Mouse (Mus musculus) c-Kit-positive CD71-positive TER-119-negative erythroid progenitor cells, embryonic 14.5 days (primary cell): Measurements from ENCODE around the gene St5.

Source experiments
- DNase-seq: peaks from one replicate; pipeline ENCODE4 v3.0.0-alpha.2; 2013; ENCODE audit warnings: low read depth

The St5 gene

DNA sequence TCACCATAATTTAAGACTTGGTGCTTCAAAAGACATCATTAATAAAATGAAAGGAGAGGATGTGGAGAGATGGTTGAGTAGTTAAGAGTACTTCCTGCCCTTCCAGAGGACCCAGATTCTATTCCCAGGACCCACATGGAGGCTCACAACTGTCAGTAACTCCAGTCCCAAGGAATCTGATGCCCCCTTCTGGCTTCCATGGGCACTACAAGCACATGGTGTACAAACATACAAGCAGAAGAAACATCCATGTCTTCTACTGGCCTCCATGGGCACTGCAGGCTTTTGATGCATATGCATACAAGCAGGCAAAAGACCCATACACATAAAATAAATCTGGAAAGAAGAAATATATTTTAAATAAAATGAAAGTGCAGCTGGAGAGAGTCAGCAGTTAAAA is 3.2 kb downstream of the St5 start:
- DNase-seq, result no peak

GRCm38 (mm10) chr7:109695339-109695726 is 8.1 kb downstream of the St5 start:
- DNase-seq, result no peak

DNA sequence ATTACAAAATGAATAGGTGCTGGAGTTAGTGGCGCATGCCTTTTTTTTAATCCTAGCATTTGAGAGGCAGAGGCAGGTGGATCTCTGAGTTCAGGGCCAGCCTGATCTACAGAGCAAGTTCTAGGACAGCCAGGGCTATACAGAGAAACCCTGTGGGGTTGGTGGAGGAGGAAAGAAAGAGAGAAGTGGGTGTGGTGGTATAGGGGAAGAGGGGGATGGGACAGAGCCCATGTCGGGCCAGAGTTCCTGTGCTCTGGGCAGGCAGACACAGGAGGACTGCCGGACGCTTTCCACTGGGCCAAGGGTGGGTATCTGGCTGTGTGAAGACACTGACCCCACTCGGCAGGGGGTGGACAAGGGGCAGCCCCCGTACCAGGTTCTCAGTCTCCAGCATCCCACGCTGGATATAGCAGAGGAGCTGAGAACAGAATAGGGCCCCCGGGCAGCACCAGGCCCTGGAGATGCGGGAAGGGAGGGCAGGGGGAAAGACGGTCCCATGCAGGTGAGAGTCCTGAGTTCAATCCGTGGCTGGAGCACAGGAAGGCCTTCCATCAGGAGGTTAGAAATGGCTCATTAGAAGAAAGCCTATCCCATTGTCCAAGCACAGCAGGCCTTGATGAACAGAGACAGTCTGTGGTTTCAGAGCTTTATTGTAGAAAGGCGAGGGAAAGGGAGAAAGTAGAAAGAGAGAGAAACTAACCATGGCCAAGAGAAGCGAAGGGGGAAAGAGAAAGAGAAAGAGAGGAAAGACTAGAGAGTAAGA is 8.6 kb downstream of the St5 start:
- DNase-seq, result no peak

DNA sequence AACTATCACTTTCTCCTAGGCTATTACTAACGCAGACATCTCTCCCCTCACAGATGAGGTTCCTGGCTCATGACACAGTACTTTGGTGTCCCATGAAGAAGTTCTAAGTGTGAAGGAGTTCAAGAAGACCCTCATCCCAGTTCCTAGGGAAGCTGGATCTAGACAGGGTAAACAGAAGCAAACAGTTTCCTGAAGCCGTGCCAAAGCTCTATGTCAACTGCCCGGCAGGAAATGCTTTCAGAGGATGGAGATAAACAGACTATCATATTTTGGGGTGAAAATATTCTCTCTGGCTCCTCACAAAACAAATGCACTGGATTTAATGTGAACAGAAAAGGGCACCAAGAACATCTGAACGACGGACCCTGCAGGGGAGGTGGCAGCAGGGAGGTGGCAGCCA is 12.4 kb downstream of the St5 start:
- DNase-seq, result no peak

- no peak for DNase-seq
Measured at GRCm38 (mm10) chr7:109690101-109690500, 13.3 kb downstream of the St5 start.

- DNase-seq, result no peak
Measured at GRCm38 (mm10) chr7:109686585-109687128, 16.7 kb downstream of the St5 start.

- no peak for DNase-seq
Measured at GRCm38 (mm10) chr7:109680879-109681278, 22.5 kb downstream of the St5 start.

GRCm38 (mm10) chr7:109680284-109680683 is 23.1 kb downstream of the St5 start:
- no peak for DNase-seq

GRCm38 (mm10) chr7:109674944-109675628 is 28.3 kb downstream of the St5 start:
- DNase-seq, result no peak

GRCm38 (mm10) chr7:109671581-109672471 is 31.6 kb downstream of the St5 start:
- no peak for DNase-seq

DNA sequence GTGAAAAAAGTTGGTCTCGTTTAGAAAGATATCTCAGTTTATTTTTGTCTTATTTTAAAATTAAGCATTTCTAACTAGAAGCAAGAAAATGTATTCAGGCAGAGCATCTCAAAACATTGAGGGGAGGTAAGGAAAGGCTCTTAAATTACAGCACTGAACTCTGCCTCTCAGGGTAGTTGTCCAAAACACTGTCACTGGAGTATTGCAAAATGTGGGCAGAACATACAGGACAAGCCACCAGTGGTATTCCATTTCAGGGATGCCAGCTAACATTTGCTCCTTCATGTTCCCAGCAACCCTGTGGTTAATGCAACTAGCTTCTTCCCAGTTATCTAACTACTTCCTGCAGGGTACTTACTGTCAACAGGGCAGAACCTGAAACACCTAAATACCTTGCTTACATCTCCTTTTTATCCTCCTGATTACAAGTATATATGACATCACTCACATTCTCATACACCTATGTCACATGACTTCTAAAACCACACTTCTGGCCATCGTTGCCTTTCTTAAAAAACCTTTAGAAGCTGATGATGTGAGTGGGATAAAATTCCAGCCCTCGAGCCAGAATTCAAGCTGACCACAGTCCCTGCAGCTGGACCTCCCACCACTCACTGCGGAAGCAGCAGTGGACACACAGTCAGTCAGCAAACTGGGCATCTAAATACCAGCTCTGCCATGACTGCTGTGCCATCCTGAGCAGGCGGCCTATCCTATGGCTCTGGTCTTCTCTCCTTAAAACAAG is 33.8 kb downstream of the St5 start:
- no peak for DNase-seq

- no peak for DNase-seq
Measured at GRCm38 (mm10) chr7:109666664-109667063, 36.7 kb downstream of the St5 start.

- DNase-seq, result no peak
Measured at GRCm38 (mm10) chr7:109662626-109663025, 40.8 kb downstream of the St5 start.

GRCm38 (mm10) chr7:109659278-109659677 is 44.1 kb downstream of the St5 start:
- DNase-seq, result no peak

DNA sequence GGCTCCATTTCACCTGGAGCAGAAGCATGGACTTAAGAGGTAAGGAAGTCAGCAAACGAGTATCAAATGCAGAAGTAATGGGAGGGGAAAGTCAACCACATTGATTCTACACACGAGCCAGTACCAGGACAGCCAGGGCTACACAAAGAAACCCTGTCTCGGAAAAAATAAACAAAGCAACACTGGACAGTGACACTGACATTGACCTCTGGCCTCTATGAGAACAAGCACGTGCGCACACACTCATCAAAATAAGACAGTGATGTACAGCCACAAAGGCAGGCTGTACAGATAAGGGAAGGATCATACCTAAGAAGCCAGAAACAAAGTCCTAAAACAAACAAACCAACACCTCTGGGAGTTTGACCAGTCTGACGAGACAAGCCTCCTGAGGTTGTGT is 45.5 kb downstream of the St5 start:
- no peak for DNase-seq

GRCm38 (mm10) chr7:109654871-109655270 is 48.5 kb downstream of the St5 start:
- DNase-seq, result no peak

GRCm38 (mm10) chr7:109648812-109649594 is 54.4 kb downstream of the St5 start:
- no peak for DNase-seq

GRCm38 (mm10) chr7:109646574-109646973 is 56.8 kb downstream of the St5 start:
- no peak for DNase-seq

GRCm38 (mm10) chr7:109643305-109643994 is 60.0 kb downstream of the St5 start:
- no peak for DNase-seq

DNA sequence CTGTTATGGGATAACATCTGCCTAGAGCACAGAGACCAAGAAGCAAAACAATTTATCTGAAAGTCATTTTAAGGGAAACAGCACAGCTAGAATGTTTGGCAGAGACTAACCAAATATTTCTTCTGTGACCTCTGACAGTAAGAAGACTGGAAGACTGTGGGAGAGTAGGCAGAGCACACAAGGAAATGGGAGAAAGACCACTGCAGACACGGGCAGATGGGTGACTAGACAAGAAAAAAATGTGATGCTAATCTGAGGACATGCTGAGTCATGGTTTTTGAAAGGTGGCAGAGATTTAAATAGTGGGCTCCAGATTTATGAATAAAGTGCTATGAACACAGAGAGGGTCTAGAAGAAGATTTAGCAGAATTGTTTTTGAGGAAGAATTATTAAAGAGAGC is 61.4 kb downstream of the St5 start:
- DNase-seq, result no peak
